Mouse (Mus musculus) embryonic facial prominence, embryonic 14.5 days (tissue): ENCODE data around the gene Slc25a40. TPM values are rescaled to one million over a fixed set of nuclear protein-coding genes. Genes with fewer than 3 reads are reported as not detected.
A peak's percentile ranks its signal among the peaks of the same experiment; 100 is the strongest.

ENCODE experiments used
- ATAC-seq: fragments of 200-750 bp; cut with Nextera tagmentation; 2 replicates; pipeline ENCODE4 v1.8.0; 2017; ENCODE audit warnings: low read depth, moderate number of reproducible peaks, moderate TSS enrichment
- DNase-seq: peaks from one replicate; pipeline ENCODE4 v3.0.0-alpha.2; 2015; ENCODE audit warnings: low spot score
- H3K27ac ChIP-seq: fragments of 300-500 bp; sonication (generic); replicated peaks from 2 replicates; pipeline ENCODE4 v1.5.1; 2014; ENCODE audit warnings: low read depth, mild to moderate bottlenecking, low read length, moderate library complexity
- H3K27me3 ChIP-seq: fragments of 300-500 bp; sonication (generic); replicated peaks from 2 replicates; pipeline ENCODE4 v1.6.1; 2014; ENCODE audit warnings: low read length; ENCODE audit not compliant: control insufficient read depth, insufficient read depth
- H3K36me3 ChIP-seq: fragments of 300-500 bp; sonication (generic); 2 replicates; pipeline ENCODE4 v1.6.1; 2014; ENCODE audit warnings: low read length, mixed read lengths; ENCODE audit not compliant: control insufficient read depth, insufficient read depth
- H3K4me1 ChIP-seq: fragments of 300-500 bp; sonication (generic); 2 replicates; pipeline ENCODE4 v1.6.1; 2014; ENCODE audit warnings: antibody characterized with exemption, low read length; ENCODE audit not compliant: control insufficient read depth, insufficient read depth
- H3K4me2 ChIP-seq: fragments of 300-500 bp; sonication (generic); 2 replicates; pipeline ENCODE4 v1.6.1; 2014; ENCODE audit warnings: low read depth, mild to moderate bottlenecking, low read length, moderate library complexity, mixed read lengths
- H3K4me3 ChIP-seq: fragments of 300-500 bp; sonication (generic); 2 replicates; pipeline ENCODE4 v1.5.1; 2014; ENCODE audit warnings: low read depth, mild to moderate bottlenecking, low read length
- H3K9ac ChIP-seq: fragments of 300-500 bp; sonication (generic); 2 replicates; pipeline ENCODE4 v1.6.1; 2014; ENCODE audit warnings: low read depth, mild to moderate bottlenecking, low read length, moderate library complexity, mixed read lengths
- H3K9me3 ChIP-seq: fragments of 300-500 bp; sonication (generic); 2 replicates; pipeline ENCODE4 v1.6.1; 2016; ENCODE audit warnings: low read length; ENCODE audit not compliant: control insufficient read depth
- WGBS: fragments of 180-500 bp; shearing (Covaris S2); extraction: QIAGEN DNeasy Blood & Tissue Kit; methylation state at CpG from one replicate; pipeline ENCODE4 v1.1.7; 2014; 5-methylcytosine and 5-hydroxymethylcytosine counted together
- polyA plus RNA-seq: library from polyadenylated mRNA; unstranded; fragments of >200 nt; fragmentation: Nextera tagmentation; extraction: Ambion mirVana; gene quantifications from 2 replicates; pipeline ENCODE4 v1.2.1, GENCODE M21; 2014

Gene Slc25a40
- polyA plus RNA-seq, 1 experiment from 2014 or later = 13.1 TPM

- no peak overlapping the region for H3K9ac ChIP-seq
- 76% methylated on average over 4 of the region's 4 CpGs for WGBS
- H3K9me3 ChIP-seq = no peaks in the 10 kb centered on the region
- ATAC-seq (no peak), DNase-seq (no peak)
- H3K27me3 ChIP-seq = no peaks in the 10 kb centered on the region
- H3K4me3 ChIP-seq = no peak overlapping the region
- no peak overlapping the region for H3K27ac ChIP-seq
- H3K4me1 ChIP-seq = no peaks in the 10 kb centered on the region
- no peak overlapping the region for H3K4me2 ChIP-seq
- no peaks in the 10 kb centered on the region for H3K36me3 ChIP-seq
These were observed 65.5 kb downstream of the Slc25a40 start for GRCm38 (mm10) chr5:8487989-8488700.

GRCm38 (mm10) chr5:8488701-8489297, 66.1 kb downstream of the Slc25a40 start:
- Histone ChIP-seq H3K9ac (no peak overlapping the region), H3K4me3 (no peak overlapping the region), H3K27ac (no peak overlapping the region), H3K36me3 (no peaks in the 10 kb centered on the region), H3K9me3 (no peaks in the 10 kb centered on the region), H3K4me1 (no peaks in the 10 kb centered on the region), H3K4me2 (no peak overlapping the region), H3K27me3 (no peaks in the 10 kb centered on the region)
- 85% methylated on average over 2 of the region's 2 CpGs for WGBS
- ATAC-seq (no peak), DNase-seq (no peak)

GRCm38 (mm10) chr5:8489471-8490110, 66.9 kb downstream of the Slc25a40 start:
- no peaks in the 10 kb centered on the region for H3K9me3 ChIP-seq
- no peak overlapping the region for H3K27ac ChIP-seq
- peak; percentile 78; the same call in 1 of the 2 replicates for ATAC-seq
- H3K9ac ChIP-seq = no peak overlapping the region
- H3K36me3 ChIP-seq = no peaks in the 10 kb centered on the region
- no peak overlapping the region for H3K4me3 ChIP-seq
- WGBS = 47% methylated on average over 6 of the region's 6 CpGs
- peak; percentile 61 for DNase-seq
- no peaks in the 10 kb centered on the region for H3K27me3 ChIP-seq
- no peak overlapping the region for H3K4me2 ChIP-seq
- H3K4me1 ChIP-seq = no peaks in the 10 kb centered on the region

GRCm38 (mm10) chr5:8491778-8492177, 69.1 kb downstream of the Slc25a40 start:
- no peaks in the 10 kb centered on the region for H3K4me1 ChIP-seq
- no peak for DNase-seq
- 77% methylated on average over 4 of the region's 4 CpGs for WGBS
- H3K36me3 ChIP-seq = no peaks in the 10 kb centered on the region
- no peaks in the 10 kb centered on the region for H3K9me3 ChIP-seq
- no peak for ATAC-seq
- H3K9ac ChIP-seq = no peak overlapping the region
- no peak overlapping the region for H3K4me2 ChIP-seq
- no peaks in the 10 kb centered on the region for H3K27me3 ChIP-seq
- no peak overlapping the region for H3K27ac ChIP-seq
- H3K4me3 ChIP-seq = no peak overlapping the region

Other genes with a start within 250 kb of the Slc25a40 start
- gene Adam22, start 54.7 kb upstream of the Slc25a40 start, polyA plus RNA-seq = 14.8 and 15.0 TPM in 2 replicates
- gene Dbf4, start 134 bp upstream of the Slc25a40 start, polyA plus RNA-seq = 36.6 and 37.4 TPM in 2 replicates
- gene Rundc3b, start 200.1 kb downstream of the Slc25a40 start, polyA plus RNA-seq = 4.2 and 5.4 TPM in 2 replicates
- gene Abcb1a, start 237.2 kb downstream of the Slc25a40 start, polyA plus RNA-seq = 0.53 and 0.64 TPM in 2 replicates